Mouse (Mus musculus): ENCODE results near the gene Col10a1.
"Not testable (repeated sequence)": the region's sequence is repeated elsewhere in the genome, so short reads cannot be mapped to it uniquely, and the experiment has no call there.

The Col10a1 gene

DNA sequence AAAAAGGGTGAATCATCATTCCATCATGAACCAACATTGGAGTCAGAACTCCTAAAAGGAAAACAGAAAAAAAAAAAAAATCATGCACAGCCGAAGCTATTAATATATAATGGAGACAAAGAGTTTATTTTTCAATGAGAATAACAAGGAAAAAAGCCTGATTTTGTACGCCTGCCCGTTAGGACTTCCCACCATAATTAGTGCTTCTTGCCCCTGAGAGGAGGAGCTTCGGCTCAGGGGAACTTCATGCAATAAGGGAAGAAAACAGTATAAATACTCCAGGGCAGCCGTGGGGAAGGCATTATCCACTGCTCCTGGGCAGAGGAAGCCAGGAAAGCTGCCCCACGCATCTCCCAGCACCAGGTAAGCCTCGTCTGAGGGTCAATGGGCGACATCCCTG is at the start of gene Col10a1:
Col10a1 (plus strand) TSS at position 301 of the 400 bp plus-strand sequence.
- DNase-seq (ENCODE audit: low spot score in 2 of 2) = no peak

DNA sequence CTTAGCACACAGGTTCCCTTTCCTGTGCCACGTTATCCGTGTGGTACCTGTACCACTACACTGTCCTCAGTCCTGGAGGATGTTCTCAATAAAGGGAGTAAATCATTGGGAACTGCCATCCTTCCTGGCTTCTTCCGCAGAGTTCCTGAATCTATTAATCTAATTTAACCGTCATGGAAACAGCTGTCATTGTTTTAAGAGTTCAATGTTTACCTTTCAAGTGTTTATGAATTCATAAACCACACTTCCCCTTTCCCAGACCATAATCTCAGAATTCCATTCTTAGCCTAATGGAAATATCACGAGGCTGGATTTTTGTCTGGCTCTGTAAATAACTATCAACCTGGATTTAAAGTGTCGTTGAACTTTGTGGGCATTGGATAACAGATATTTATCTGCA is 48.8 kb upstream of the Col10a1 start:
- DNase-seq (ENCODE audit: low spot score in 2 of 2) = no peak

DNA sequence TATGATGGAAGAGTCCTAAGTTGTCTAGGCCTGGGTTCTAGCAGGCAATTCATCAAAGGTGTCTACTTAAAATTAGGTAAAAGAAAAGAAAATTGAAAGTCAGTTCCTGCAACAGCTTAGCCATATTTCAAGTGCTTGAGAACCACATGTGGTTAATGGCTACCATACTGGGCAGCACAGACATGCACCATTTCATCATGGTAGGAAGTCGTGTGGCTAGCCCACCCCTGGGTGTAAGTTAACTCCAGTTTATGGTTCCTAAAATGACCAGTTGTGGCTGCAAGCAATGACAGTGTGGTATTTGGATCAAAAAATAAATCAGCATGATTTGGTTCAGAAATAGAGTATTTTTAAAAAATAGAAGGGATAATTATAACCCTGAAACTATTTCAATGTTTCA is 47.9 kb upstream of the Col10a1 start:
- no peak for DNase-seq (ENCODE audit: low spot score in 2 of 2)

DNA sequence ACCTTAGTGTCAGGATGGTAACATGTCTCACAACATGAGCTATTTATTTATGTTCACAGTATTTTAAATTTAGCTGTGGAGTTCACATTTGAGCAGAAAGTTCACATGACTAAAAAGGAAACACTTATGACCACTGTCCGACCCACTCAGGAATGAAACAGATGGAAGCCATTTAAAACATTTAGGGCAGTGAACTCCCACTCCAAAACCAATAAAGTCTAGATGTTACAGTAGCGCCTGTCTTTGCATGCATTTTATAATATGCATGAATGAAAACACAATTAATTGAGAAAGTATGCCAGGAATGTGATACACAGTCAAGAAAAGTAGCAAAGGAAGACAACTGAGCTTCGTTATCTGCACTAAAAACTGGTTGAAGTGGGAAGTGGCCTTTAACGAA is 37.6 kb upstream of the Col10a1 start:
- no peak for DNase-seq (ENCODE audit: low spot score in 2 of 2)

DNA sequence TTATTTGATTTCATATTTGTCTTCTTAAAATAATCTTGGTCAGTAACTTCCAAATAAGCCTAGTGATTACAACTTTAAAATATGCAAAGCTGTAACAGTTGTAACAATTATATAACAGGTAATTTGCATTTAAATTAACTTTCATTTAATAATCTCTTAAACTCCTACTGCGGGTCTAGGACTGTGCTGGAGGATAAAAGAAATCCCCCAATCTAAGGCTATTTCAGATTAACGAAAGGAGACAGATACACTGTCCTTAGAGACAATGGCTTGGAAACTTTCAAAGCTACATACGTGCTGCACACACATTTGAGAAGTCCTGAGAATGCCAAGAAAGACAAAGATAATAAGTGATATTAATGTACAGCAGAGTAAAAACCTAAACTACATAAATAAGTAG is 31.5 kb upstream of the Col10a1 start:
- no peak for DNase-seq (ENCODE audit: low spot score in 2 of 2)

DNA sequence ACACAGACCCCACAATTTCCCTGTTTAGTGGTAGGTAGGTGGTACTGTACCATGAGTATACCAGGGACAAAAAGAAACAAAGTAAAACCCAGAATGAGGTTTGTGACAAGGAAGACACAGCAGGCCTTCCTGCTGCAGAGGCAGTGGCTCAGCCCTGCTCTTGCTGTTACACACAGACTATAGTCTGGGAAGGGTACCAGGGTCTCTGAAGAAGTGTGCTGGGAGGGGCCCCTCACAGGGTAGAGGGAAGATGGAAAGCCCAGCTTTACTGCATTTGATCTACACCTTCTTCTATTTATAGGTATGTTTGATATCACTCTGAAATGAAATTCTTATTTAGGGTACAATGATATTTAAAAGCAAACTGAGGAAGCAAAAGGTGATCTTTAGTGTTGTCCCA is 26.0 kb upstream of the Col10a1 start:
- no peak for DNase-seq (ENCODE audit: low spot score in 2 of 2)

DNA sequence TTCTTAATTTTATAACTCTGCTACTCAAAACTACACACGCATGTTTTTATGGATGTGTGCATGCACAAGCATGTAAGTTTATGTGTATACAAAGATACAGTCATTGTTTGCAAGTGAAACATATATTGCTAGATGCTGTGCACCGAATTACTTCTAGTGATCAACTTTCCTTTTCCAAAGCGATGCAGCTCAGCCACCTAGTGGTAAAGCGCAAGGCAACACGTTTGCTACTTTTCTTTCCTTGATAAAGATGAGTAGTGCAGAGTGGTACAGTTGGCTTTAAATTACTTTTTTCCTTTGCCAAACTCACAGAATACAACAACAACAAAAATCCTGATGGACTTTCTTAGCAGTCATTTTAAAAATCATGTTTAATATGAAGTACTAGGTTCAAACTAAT is 21.6 kb upstream of the Col10a1 start:
- no peak for DNase-seq (ENCODE audit: low spot score in 2 of 2)

DNA sequence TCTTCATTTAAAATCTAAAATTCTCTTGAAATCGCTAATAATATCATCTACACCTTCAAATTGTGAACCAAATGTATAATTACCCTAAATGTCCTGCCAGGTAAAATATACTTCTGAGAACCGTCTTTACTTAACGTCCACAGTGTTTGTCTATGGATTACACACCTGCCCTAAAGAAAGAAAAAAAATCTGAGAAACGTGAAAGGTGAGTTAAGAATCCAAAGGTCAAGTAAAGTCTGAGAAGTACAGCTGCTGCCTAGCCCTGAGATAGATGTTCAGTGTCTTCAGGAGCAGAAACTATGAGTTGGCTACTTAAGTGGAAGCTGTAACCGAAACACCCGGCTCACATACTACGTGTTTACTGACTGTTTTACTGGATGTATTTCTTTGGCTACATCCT is 16.4 kb upstream of the Col10a1 start:
- DNase-seq (ENCODE audit: low spot score in 2 of 2) = no peak

DNA sequence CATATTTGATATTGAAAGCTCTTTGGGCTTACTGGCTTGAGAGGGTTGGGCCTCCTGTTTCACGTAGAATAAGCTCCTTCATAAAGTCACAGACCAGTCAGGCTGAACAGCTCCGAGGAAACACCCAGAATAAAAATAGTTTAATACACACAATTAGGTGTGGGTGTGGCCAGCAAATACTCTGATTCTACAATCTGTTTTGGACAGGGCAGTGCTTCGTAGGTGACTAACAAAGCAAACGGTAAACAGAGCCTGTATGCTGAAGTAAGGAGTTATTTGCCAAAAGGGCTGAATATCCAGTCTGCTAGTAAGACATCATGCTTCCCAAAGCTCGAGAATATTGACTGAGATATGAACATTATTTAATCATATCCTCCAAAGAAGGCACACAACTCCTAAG is 4.1 kb upstream of the Col10a1 start:
- no peak for DNase-seq (ENCODE audit: low spot score in 2 of 2)

DNA sequence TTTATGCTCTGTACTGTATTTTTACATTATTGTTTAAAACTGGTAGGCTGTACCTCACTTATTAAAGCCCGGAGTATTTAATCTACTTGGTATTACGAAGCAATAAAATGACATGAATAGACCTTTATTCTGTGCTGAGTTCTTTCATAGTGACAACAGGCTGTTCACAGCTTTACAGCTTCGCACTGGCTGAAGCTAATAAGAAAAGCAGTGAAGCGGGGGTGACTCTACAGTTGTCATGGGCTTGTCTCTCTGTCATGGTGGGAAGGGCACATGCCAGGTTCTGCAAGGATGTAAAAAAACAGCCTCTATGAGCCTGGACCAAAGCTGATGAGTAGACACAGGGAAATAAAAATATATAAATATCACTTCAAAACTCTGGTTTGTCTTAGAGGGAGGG is 7.2 kb downstream of the Col10a1 start:
- no peak for DNase-seq (ENCODE audit: low spot score in 2 of 2)

DNA sequence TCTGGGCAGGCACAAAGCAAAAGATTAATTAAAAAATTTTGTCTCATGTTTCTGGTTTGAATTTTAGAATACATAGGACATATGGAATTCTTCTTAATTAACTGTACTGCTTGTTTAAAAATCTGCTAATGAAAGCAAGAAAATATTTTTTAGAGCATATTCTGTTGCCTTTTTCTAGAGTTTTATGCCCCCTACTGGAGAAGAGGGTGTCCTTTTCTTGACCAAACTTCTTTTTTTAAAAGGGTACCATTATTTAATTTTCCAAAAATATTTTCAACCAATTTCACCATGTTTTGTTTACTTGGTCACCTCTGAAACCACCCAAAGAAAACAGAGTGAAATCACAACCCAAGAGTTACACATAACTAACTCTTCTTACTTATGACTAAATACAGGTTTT is 9.5 kb downstream of the Col10a1 start:
- DNase-seq (ENCODE audit: low spot score in 2 of 2) = no peak

DNA sequence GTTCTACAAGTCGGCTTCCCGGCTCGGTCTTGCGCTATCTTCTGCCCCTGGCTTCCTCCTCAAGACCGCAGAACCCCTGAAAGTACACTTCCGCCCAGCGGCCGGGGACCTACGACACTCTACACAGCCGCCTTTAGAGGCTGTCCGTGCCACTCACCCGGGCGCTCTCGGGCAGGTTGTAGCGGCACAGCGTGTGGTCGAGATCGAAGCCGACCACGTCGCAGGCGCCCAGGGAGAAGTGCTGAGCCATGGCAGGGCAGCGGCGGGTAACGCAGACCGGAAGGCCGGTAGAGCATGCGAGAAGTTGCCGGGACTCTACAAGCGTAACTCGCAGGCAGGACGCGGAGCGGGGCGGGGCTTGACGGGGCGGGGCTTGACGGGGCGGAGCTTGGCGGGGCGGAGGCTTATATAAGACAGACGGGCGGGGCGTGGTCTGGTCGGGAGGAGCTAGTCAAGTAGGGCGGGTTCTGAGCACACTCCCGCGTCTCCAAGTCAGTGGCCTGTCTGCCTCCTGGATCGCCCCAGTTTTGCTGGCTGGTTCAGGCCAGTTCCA is 28.5 kb downstream of the Col10a1 start, which contains the start of gene Nt5dc1:
Nt5dc1 (minus strand) TSS at position 349 of the 553 bp plus-strand sequence.
- peak; percentile 88 to 92 for DNase-seq (ENCODE audit: low spot score in 2 of 2)

DNA sequence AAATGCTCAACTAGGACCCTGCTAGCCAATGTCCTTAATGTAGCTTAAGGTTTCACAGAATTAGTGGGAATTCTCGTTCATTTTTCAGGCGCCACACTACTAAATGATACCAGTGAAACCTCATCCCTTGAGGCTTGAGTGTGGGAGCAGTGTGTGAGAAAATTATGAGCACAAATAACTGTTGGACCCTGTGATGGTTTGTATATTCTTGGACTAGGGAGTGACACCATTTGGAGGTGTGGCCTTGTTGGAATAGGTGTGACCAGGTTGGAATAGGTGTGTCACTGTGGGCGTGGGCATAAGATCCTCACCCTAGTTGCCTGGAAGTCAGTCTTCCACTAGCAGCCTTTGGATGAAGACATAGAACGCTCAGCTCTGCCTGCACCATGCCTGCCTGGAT is 29.0 kb downstream of the Col10a1 start:
- DNase-seq (ENCODE audit: low spot score in 2 of 2) = not testable (repeated sequence)

DNA sequence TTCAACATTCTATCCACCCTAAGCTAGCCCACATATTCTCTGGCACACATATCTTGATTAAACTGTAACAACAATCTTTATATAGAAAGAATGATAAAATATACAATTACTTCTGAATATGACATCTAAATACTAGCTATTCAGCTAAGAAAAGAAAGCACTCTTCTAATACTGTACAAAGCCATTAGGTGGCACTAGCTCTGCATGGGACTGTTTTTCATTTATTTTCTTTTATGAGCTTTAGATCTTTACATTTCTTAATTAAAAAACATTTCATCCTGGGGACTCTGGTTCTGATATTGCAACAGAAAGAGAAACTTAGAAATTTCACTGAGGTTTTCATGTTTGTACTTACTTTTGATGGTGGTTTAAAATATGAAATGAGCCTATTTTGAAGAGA is 42.0 kb downstream of the Col10a1 start:
- DNase-seq (ENCODE audit: low spot score in 2 of 2) = no peak

DNA sequence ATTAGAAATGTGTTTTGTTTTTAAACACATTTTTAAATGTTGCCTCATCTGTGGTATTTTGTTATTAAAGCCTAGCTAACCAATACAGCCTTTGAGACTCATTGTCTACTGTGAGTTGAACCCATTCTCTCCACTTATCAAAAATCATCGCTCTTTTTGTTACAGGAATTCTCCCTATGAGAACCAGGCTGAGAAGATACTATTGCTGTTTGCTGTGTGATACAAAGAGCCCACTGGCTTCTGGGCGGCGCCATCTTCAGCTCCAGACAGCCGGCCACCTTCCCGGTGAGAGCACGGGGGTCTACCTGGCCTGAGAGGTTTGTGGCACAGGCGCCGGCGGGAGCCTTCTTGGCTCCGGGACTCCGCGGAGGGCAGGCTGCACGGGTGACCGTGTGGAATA is 44.4 kb downstream of the Col10a1 start:
- not testable (repeated sequence) for DNase-seq (ENCODE audit: low spot score in 2 of 2)
